Mouse (Mus musculus): ENCODE measurements around the gene Ankzf1. TPM values are rescaled to one million over a fixed set of nuclear protein-coding genes. Genes with fewer than 3 reads are reported as not detected.
A peak's percentile ranks its signal among the peaks of the same experiment; 100 is the strongest.

The Ankzf1 gene
- polyA plus RNA-seq, 1 experiment from 2014 or later, result 9.2 TPM

GRCm38 (mm10) chr1:75211141-75211708 is 19.3 kb downstream of the Ankzf1 start:
- 8% methylated on average over 17 of the region's 17 CpGs for WGBS (ENCODE audit: missing documents)
- Histone ChIP-seq H3K27ac (peak overlapping the region; percentile 71), H3K4me3 (ENCODE audit: inconsistent target) (peak overlapping the region; percentile 78), H3K36me3 (ENCODE audit: inconsistent target) (peaks cover 20% of the 10 kb centered on the region; the same call in 1 of the 2 replicates), H3K79me2 (ENCODE audit: inconsistent target) (peaks cover 38% of the 10 kb centered on the region)

DNA sequence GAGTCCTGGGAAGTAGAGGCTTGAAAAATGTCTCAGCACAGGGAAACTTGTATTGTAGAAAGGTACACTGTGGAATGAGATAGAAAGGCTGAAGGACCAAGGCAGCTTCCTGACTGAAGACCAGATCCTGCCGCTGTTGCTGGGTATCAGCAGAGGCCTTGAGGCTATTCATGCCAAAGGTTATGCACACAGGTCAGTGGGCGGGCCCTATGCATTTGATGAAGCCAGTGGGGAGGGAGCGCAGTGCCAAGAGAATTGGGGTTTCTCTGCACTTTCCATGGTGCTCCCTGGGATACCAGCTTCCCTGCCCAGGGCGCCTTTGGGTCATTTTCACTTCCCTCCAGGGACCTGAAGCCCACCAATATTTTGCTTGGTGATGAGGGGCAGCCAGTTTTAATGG is 20.6 kb downstream of the Ankzf1 start:
- Histone ChIP-seq H3K4me3 (ENCODE audit: inconsistent target) (no peak overlapping the region), H3K79me2 (ENCODE audit: inconsistent target) (peaks cover 43% of the 10 kb centered on the region), H3K27ac (no peak overlapping the region), H3K36me3 (ENCODE audit: inconsistent target) (peaks cover 21% of the 10 kb centered on the region; the same call in 1 of the 2 replicates)
- 52% methylated on average over 4 of the region's 4 CpGs for WGBS (ENCODE audit: missing documents)

GRCm38 (mm10) chr1:75213096-75213495 is 21.1 kb downstream of the Ankzf1 start:
- WGBS (ENCODE audit: missing documents), result 7% methylated on average over 7 of the region's 7 CpGs
- Histone ChIP-seq H3K4me3 (ENCODE audit: inconsistent target) (no peak overlapping the region), H3K79me2 (ENCODE audit: inconsistent target) (peaks cover 48% of the 10 kb centered on the region), H3K36me3 (ENCODE audit: inconsistent target) (peaks cover 21% of the 10 kb centered on the region; the same call in 1 of the 2 replicates), H3K27ac (no peak overlapping the region)

DNA sequence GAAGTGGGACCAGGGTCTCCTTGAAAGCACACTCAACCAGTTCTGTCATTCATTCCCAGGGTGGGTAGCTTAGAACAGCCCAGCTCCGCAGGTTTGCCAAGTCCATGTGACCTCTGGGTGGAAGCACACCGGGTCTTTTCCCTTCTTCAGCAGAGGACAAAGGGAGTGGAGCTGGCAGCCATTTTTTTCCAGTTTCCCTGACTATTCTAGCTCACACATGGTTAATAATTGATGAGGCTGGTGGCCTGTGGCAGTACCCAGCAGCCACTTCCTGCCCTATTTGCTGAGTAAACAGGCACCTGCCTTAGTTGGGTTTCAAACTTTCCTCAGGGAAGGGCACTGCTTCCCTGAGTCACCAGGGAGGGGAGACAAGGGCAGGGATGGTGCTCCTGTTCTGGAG is 22.5 kb downstream of the Ankzf1 start:
- Histone ChIP-seq H3K79me2 (ENCODE audit: inconsistent target) (peaks cover 58% of the 10 kb centered on the region), H3K36me3 (ENCODE audit: inconsistent target) (peaks cover 21% of the 10 kb centered on the region; the same call in 1 of the 2 replicates), H3K4me3 (ENCODE audit: inconsistent target) (no peak overlapping the region), H3K27ac (no peak overlapping the region)
- 70% methylated on average over 2 of the region's 2 CpGs for WGBS (ENCODE audit: missing documents)

DNA sequence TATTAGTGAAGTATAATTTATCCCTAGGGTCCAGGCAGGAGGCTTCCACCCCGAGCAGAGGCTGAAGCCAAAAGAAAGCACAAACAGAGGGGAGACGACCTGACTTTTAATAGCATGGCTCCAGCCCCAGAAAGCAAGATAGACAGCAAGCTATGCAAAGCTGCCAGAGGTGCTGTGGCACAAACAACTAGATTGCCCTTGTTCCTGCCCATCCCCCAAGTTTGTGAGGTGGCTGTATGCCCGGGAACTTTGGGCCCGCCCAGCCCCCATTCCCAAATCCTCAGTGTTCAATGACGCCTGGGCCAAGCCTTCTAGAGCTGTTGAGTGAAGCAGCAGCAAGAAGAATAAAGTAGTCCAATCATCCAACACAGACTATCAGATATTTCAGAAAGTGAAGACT is 22.9 kb downstream of the Ankzf1 start:
- Histone ChIP-seq H3K36me3 (ENCODE audit: inconsistent target) (peaks cover 21% of the 10 kb centered on the region; the same call in 1 of the 2 replicates), H3K27ac (no peak overlapping the region), H3K79me2 (ENCODE audit: inconsistent target) (peaks cover 58% of the 10 kb centered on the region), H3K4me3 (ENCODE audit: inconsistent target) (no peak overlapping the region)
- 33% methylated on average over 5 of the region's 5 CpGs for WGBS (ENCODE audit: missing documents)

DNA sequence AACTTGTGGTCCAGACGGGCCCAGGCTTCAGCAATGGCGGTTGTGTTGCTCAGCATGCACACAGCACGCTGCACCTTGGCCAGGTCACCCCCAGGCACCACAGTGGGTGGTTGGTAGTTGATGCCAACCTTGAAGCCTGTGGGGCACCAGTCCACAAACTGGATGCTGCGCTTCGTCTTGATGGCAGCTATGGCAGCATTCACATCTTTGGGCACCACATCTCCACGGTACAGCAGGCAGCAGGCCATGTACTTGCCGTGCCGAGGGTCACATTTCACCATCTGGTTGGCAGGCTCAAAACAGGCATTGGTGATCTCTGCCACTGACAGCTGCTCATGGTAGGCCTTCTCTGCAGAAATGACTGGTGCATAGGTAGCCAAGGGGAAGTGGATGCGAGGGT is 23.8 kb downstream of the Ankzf1 start:
- no peak overlapping the region for H3K4me3 ChIP-seq (ENCODE audit: inconsistent target)
- peaks cover 21% of the 10 kb centered on the region; the same call in 1 of the 2 replicates for H3K36me3 ChIP-seq (ENCODE audit: inconsistent target)
- H3K79me2 ChIP-seq (ENCODE audit: inconsistent target), result peaks cover 57% of the 10 kb centered on the region
- 73% methylated on average over 9 of the region's 9 CpGs for WGBS (ENCODE audit: missing documents)
- no peak overlapping the region for H3K27ac ChIP-seq

DNA sequence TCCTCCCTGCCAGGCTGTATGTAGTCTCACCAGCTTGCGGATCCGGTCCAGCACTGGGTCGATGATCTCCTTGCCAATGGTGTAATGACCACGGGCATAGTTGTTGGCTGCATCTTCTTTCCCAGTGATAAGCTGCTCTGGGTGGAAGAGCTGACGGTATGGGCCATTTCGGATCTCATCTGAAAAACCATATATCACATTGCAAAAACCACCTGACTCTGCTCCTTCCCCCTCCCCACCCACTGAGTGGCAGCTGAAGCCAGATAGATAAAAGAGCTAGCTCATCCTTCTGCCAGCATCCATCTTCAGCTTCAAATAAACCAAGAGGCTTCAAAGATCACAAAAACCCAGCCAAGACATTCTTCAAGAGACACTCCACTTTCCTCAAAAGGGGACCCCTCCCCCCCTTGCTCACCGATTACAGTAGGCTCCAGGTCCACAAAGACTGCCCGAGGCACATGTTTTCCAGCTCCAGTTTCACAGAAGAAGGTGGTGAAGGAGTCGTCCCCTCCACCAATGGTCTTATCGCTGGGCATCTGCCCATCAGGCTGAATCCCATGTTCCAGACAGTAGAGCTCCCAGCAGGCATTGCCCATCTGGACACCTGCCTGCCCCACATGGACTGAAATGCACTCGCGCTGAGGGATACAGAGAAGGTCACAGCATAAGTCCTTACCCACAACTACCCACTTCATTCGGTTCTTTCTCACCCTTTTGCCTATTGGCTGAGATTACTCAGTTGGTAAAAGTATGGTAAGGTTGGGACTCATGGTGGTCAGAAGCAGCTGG is 25.0 kb downstream of the Ankzf1 start:
- Histone ChIP-seq H3K79me2 (ENCODE audit: inconsistent target) (peaks cover 45% of the 10 kb centered on the region), H3K27ac (no peak overlapping the region), H3K4me3 (ENCODE audit: inconsistent target) (no peak overlapping the region), H3K36me3 (ENCODE audit: inconsistent target) (peaks cover 21% of the 10 kb centered on the region; the same call in 1 of the 2 replicates)
- 69% methylated on average over 11 of the region's 13 CpGs for WGBS (ENCODE audit: missing documents)

DNA sequence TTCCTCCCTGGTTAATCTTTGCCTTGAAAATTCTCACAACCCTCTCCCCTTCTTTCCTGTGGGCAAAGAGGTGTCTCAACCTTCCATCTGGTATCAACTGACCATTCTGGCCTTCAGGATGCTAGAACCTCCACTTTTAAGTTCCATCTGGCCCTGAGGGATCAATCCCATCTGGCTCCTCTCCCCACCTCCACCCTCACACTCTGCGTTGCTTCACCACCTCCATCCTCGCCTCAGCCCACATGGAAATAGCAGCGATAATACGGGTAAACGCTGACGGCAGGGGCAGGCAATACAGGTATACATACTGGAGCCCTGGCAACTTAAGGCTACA is 25.9 kb downstream of the Ankzf1 start:
- peaks cover 36% of the 10 kb centered on the region for H3K79me2 ChIP-seq (ENCODE audit: inconsistent target)
- no peak overlapping the region for H3K27ac ChIP-seq
- 9% methylated on average over 6 of the region's 6 CpGs for WGBS (ENCODE audit: missing documents)
- peak overlapping the region; percentile 89 for H3K4me3 ChIP-seq (ENCODE audit: inconsistent target)
- peaks cover 21% of the 10 kb centered on the region; the same call in 1 of the 2 replicates for H3K36me3 ChIP-seq (ENCODE audit: inconsistent target)

DNA sequence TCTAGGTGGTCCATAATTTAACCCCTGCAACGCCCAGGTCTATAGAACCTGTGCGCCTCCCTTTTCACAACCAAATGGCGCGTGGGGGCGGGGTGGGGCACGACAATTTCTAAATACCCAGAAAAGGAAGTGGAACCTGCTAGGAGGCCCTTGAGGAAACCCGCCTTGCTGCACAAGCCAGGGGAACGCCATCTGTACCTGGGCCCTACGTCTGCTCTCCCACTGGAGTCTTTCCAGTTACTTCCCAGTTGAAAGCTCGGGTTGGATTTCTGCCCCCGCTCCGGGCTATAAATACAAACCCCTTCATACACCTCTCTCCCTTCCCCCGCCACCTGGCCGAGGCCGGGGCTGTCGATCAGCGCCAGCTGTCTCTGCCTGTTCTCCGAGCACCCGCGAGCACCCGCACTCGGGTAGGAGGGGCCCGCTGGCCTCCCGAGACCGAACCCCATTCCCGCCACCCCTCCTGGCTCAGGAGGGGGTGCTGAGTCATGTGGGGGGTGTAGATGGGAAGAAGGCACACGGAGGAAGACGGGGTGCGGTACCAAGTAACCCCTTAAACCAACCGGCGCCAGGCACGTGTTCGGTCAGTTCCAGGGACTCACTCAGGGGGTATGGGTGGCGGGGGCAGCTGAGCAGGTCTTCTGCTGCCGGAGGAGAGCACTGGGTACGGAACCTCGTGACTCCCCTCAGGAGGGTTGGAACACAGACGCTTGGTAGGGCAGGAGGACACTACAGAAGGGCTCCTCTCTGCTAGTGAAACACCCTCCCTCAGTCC is 26.5 kb downstream of the Ankzf1 start:
- Histone ChIP-seq H3K36me3 (ENCODE audit: inconsistent target) (peaks cover 21% of the 10 kb centered on the region; the same call in 1 of the 2 replicates), H3K4me3 (ENCODE audit: inconsistent target) (peak overlapping the region; percentile 89), H3K27ac (peak overlapping the region; percentile 62), H3K79me2 (ENCODE audit: inconsistent target) (peaks cover 36% of the 10 kb centered on the region)
- under 1% methylated on average over 37 of the region's 38 CpGs for WGBS (ENCODE audit: missing documents)

- Histone ChIP-seq H3K27ac (peak overlapping the region; percentile 62), H3K4me3 (ENCODE audit: inconsistent target) (peak overlapping the region; percentile 89), H3K79me2 (ENCODE audit: inconsistent target) (peaks cover 30% of the 10 kb centered on the region), H3K36me3 (ENCODE audit: inconsistent target) (peaks cover 15% of the 10 kb centered on the region; the same call in 1 of the 2 replicates)
- 0% methylated on average over 24 of the region's 24 CpGs for WGBS (ENCODE audit: missing documents)
These were observed 27.1 kb downstream of the Ankzf1 start for GRCm38 (mm10) chr1:75219078-75219477.

GRCm38 (mm10) chr1:75219531-75219930 is 27.6 kb downstream of the Ankzf1 start, which contains the start of gene Tuba4a:
Gene Tuba4a (minus strand): TSS chr1:75219865.
- WGBS (ENCODE audit: missing documents), result 14% methylated on average over 33 of the region's 34 CpGs
- H3K79me2 ChIP-seq (ENCODE audit: inconsistent target), result peaks cover 25% of the 10 kb centered on the region
- H3K27ac ChIP-seq, result peak within 1 kb of the TSS; percentile 62
- peaks cover 10% of the 10 kb centered on the region; the same call in 1 of the 2 replicates for H3K36me3 ChIP-seq (ENCODE audit: inconsistent target)
- peak within 1 kb of the TSS; percentile 89 for H3K4me3 ChIP-seq (ENCODE audit: inconsistent target)

- Histone ChIP-seq H3K79me2 (ENCODE audit: inconsistent target) (peaks cover 20% of the 10 kb centered on the region; the same call in 1 of the 2 replicates), H3K36me3 (ENCODE audit: inconsistent target) (no peaks in the 10 kb centered on the region), H3K27ac (no peak overlapping the region), H3K4me3 (ENCODE audit: inconsistent target) (no peak overlapping the region)
- 87% methylated on average over 3 of the region's 3 CpGs for WGBS (ENCODE audit: missing documents)
These were observed 29.6 kb downstream of the Ankzf1 start for GRCm38 (mm10) chr1:75221538-75221937.

DNA sequence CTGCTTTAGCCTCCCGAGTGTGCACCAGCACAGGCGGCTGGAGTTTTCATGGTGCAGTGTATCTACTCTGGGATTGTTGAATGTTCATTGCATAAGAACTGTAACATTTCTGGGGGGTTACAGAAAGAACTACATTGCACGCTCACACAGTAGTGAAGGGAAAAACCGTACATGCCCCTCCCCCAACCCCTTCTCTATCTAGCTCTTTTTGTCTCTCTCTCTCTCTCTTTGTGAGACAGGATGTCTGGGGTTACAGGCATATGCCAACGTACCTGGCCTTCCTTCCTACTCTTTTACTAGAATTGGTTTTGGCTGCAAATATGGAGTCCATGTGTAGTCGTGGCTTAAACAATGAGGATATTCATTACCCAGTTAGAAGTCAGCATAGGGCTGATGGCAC is 31.0 kb downstream of the Ankzf1 start:
- WGBS (ENCODE audit: missing documents), result 44% methylated on average over 6 of the region's 6 CpGs
- Histone ChIP-seq H3K4me3 (ENCODE audit: inconsistent target) (no peak overlapping the region), H3K27ac (no peak overlapping the region)

GRCm38 (mm10) chr1:75223532-75223931 is 31.6 kb downstream of the Ankzf1 start:
- Histone ChIP-seq H3K4me3 (ENCODE audit: inconsistent target) (no peak overlapping the region), H3K79me2 (ENCODE audit: inconsistent target) (peaks cover 5% of the 10 kb centered on the region; the same call in 1 of the 2 replicates), H3K27ac (no peak overlapping the region), H3K36me3 (ENCODE audit: inconsistent target) (no peaks in the 10 kb centered on the region)
- WGBS (ENCODE audit: missing documents), result 9% methylated on average over 6 of the region's 6 CpGs

More for the DNA sequence above, 31.0 kb downstream of the Ankzf1 start:
- H3K79me2 ChIP-seq (ENCODE audit: inconsistent target), result peaks cover 11% of the 10 kb centered on the region; the same call in 1 of the 2 replicates
- no peaks in the 10 kb centered on the region for H3K36me3 ChIP-seq (ENCODE audit: inconsistent target)
